Mouse (Mus musculus) limb, embryonic 12.5 days (tissue): ENCODE results near the gene Chrd. TPM values are rescaled to one million over a fixed set of nuclear protein-coding genes. Genes with fewer than 3 reads are reported as not detected.
A peak's percentile ranks its signal among the peaks of the same experiment; 100 is the strongest.

ENCODE experiments used
- ATAC-seq: fragments of 200-750 bp; cut with Nextera tagmentation; 2 replicates; pipeline ENCODE4 v1.8.0; 2017; ENCODE audit warnings: low read depth, moderate TSS enrichment; ENCODE audit not compliant: insufficient number of reproducible peaks, insufficient read depth, low FRiP score, low TSS enrichment
- H3K27ac ChIP-seq: fragments of 300-500 bp; sonication (generic); 2 replicates; pipeline ENCODE4 v1.5.1; 2016; ENCODE audit warnings: mild to moderate bottlenecking, moderate library complexity
- H3K27me3 ChIP-seq: fragments of 300-500 bp; sonication (generic); 2 replicates; pipeline ENCODE4 v1.6.1; 2016; ENCODE audit warnings: mild to moderate bottlenecking, moderate library complexity
- H3K36me3 ChIP-seq: fragments of 300-500 bp; sonication (generic); 2 replicates; pipeline ENCODE4 v1.6.1; 2016; ENCODE audit warnings: mild to moderate bottlenecking, moderate library complexity
- H3K4me1 ChIP-seq: fragments of 300-500 bp; sonication (generic); replicated peaks from 2 replicates; pipeline ENCODE4 v1.6.1; 2016
- H3K4me2 ChIP-seq: fragments of 300-500 bp; sonication (generic); 2 replicates; pipeline ENCODE4 v1.6.1; 2016; ENCODE audit warnings: mild to moderate bottlenecking, moderate library complexity
- H3K4me3 ChIP-seq: fragments of 300-500 bp; sonication (generic); replicated peaks from 2 replicates; pipeline ENCODE4 v1.5.1; 2016; ENCODE audit warnings: mild to moderate bottlenecking
- H3K9ac ChIP-seq: fragments of 300-500 bp; sonication (generic); replicated peaks from 2 replicates; pipeline ENCODE4 v1.6.1; 2016; ENCODE audit warnings: mild to moderate bottlenecking, moderate library complexity
- H3K9me3 ChIP-seq: fragments of 300-500 bp; sonication (generic); 2 replicates; pipeline ENCODE4 v1.6.1; 2016; ENCODE audit warnings: mild to moderate bottlenecking, moderate library complexity
- WGBS: fragments of 180-500 bp; shearing (Covaris S2); methylation state at CpG from one replicate; pipeline ENCODE4 v1.1.7; 2016; 5-methylcytosine and 5-hydroxymethylcytosine counted together
- polyA plus RNA-seq: library from polyadenylated mRNA; unstranded; fragments of >200 nt; fragmentation: Nextera tagmentation; extraction: Ambion mirVana; gene quantifications from 2 replicates; pipeline ENCODE4 v1.2.1, GENCODE M21; 2016

Gene Chrd
- polyA plus RNA-seq, 1 experiment from 2014 or later, result 5.0 TPM

GRCm38 (mm10) chr16:20722736-20723135 is 10.2 kb upstream of the Chrd start:
- no peak for ATAC-seq
- H3K27me3 ChIP-seq, result no peaks in the 10 kb centered on the region
- no peak overlapping the region for H3K9ac ChIP-seq
- H3K36me3 ChIP-seq, result peaks cover 31% of the 10 kb centered on the region
- no peak overlapping the region for H3K4me2 ChIP-seq
- no peaks in the 10 kb centered on the region for H3K9me3 ChIP-seq
- WGBS, result 54% methylated on average over 4 of the region's 4 CpGs
- no peak overlapping the region for H3K4me3 ChIP-seq
- no peak overlapping the region for H3K27ac ChIP-seq
- H3K4me1 ChIP-seq, result peaks cover 22% of the 10 kb centered on the region

- Histone ChIP-seq H3K4me1 (peaks cover 22% of the 10 kb centered on the region), H3K27ac (no peak overlapping the region), H3K27me3 (no peaks in the 10 kb centered on the region), H3K4me2 (no peak overlapping the region), H3K4me3 (no peak overlapping the region), H3K9ac (no peak overlapping the region), H3K36me3 (peaks cover 31% of the 10 kb centered on the region), H3K9me3 (no peaks in the 10 kb centered on the region)
- ATAC-seq, result no peak
- WGBS, result 25% methylated on average over 4 of the region's 4 CpGs
Observed at GRCm38 (mm10) chr16:20723247-20723646, 9.7 kb upstream of the Chrd start.

GRCm38 (mm10) chr16:20724338-20724748 is 8.6 kb upstream of the Chrd start:
- Histone ChIP-seq H3K27ac (peak overlapping the region; percentile 56; the same call in 1 of the 2 replicates), H3K36me3 (peaks cover 31% of the 10 kb centered on the region), H3K4me2 (no peak overlapping the region), H3K9me3 (no peaks in the 10 kb centered on the region), H3K4me3 (no peak overlapping the region), H3K9ac (no peak overlapping the region), H3K27me3 (no peaks in the 10 kb centered on the region), H3K4me1 (peaks cover 15% of the 10 kb centered on the region)
- ATAC-seq, result peak; percentile 65; the same call in 1 of the 2 replicates
- 27% methylated on average over 5 of the region's 5 CpGs for WGBS

GRCm38 (mm10) chr16:20725321-20725720 is 7.6 kb upstream of the Chrd start:
- no peak overlapping the region for H3K27ac ChIP-seq
- H3K36me3 ChIP-seq, result peaks cover 23% of the 10 kb centered on the region
- H3K4me3 ChIP-seq, result no peak overlapping the region
- 66% methylated on average over 7 of the region's 7 CpGs for WGBS
- no peak overlapping the region for H3K9ac ChIP-seq
- H3K9me3 ChIP-seq, result no peaks in the 10 kb centered on the region
- no peak overlapping the region for H3K4me2 ChIP-seq
- H3K27me3 ChIP-seq, result no peaks in the 10 kb centered on the region
- peaks cover 21% of the 10 kb centered on the region for H3K4me1 ChIP-seq
- no peak for ATAC-seq

- no peaks in the 10 kb centered on the region for H3K9me3 ChIP-seq
- no peak overlapping the region for H3K4me2 ChIP-seq
- no peaks in the 10 kb centered on the region for H3K27me3 ChIP-seq
- H3K27ac ChIP-seq, result no peak overlapping the region
- WGBS, result 80% methylated on average over 4 of the region's 4 CpGs
- ATAC-seq, result no peak
- no peak overlapping the region for H3K9ac ChIP-seq
- H3K4me3 ChIP-seq, result no peak overlapping the region
- H3K36me3 ChIP-seq, result peaks cover 19% of the 10 kb centered on the region
- peaks cover 23% of the 10 kb centered on the region for H3K4me1 ChIP-seq
Observed at GRCm38 (mm10) chr16:20725750-20726149, 7.2 kb upstream of the Chrd start.

GRCm38 (mm10) chr16:20726384-20726783 is 6.5 kb upstream of the Chrd start:
- Histone ChIP-seq H3K9me3 (no peaks in the 10 kb centered on the region), H3K4me3 (no peak overlapping the region), H3K9ac (no peak overlapping the region), H3K27me3 (peaks cover 2% of the 10 kb centered on the region; the same call in 1 of the 2 replicates), H3K27ac (no peak overlapping the region), H3K4me1 (peaks cover 23% of the 10 kb centered on the region), H3K36me3 (peaks cover 13% of the 10 kb centered on the region), H3K4me2 (no peak overlapping the region)
- 71% methylated on average over 1 of the region's 1 CpGs for WGBS
- ATAC-seq, result no peak

GRCm38 (mm10) chr16:20730293-20730711 is 2.6 kb upstream of the Chrd start:
- no peak overlapping the region for H3K4me2 ChIP-seq
- no peaks in the 10 kb centered on the region for H3K36me3 ChIP-seq
- H3K27me3 ChIP-seq, result peaks cover 35% of the 10 kb centered on the region
- H3K9ac ChIP-seq, result no peak overlapping the region
- 32% methylated on average over 5 of the region's 5 CpGs for WGBS
- peaks cover 34% of the 10 kb centered on the region for H3K4me1 ChIP-seq
- no peak overlapping the region for H3K27ac ChIP-seq
- ATAC-seq, result no peak
- no peak overlapping the region for H3K4me3 ChIP-seq
- no peaks in the 10 kb centered on the region for H3K9me3 ChIP-seq

GRCm38 (mm10) chr16:20731688-20732087 is 1.2 kb upstream of the Chrd start:
- no peak for ATAC-seq
- 63% methylated on average over 5 of the region's 5 CpGs for WGBS
- no peak overlapping the region for H3K4me2 ChIP-seq

GRCm38 (mm10) chr16:20732251-20732924 is 539 bp upstream of the Chrd start:
- H3K4me2 ChIP-seq, result peak overlapping the region; percentile 99
- peak; percentile 16; the same call in 1 of the 2 replicates for ATAC-seq
- under 1% methylated on average over 29 of the region's 30 CpGs for WGBS

More at GRCm38 (mm10) chr16:20731688-20732087, 1.2 kb upstream of the Chrd start:
- H3K4me3 ChIP-seq, result no peak overlapping the region
- H3K9ac ChIP-seq, result no peak overlapping the region
- peak overlapping the region; percentile 75; the same call in 1 of the 2 replicates for H3K27ac ChIP-seq
- H3K36me3 ChIP-seq, result peaks cover 5% of the 10 kb centered on the region; the same call in 1 of the 2 replicates
- H3K27me3 ChIP-seq, result peaks cover 48% of the 10 kb centered on the region
- peaks cover 32% of the 10 kb centered on the region for H3K4me1 ChIP-seq
- H3K9me3 ChIP-seq, result no peaks in the 10 kb centered on the region

GRCm38 (mm10) chr16:20733731-20734730 is 1.1 kb downstream of the Chrd start, which contains the start of gene Thpo:
TSS of gene Thpo (minus strand) at chr16:20734511.
- H3K36me3 ChIP-seq, result peaks cover 12% of the 10 kb centered on the region; the same call in 1 of the 2 replicates
- no peak for ATAC-seq
- peaks cover 32% of the 10 kb centered on the region for H3K4me1 ChIP-seq
- no peaks in the 10 kb centered on the region for H3K9me3 ChIP-seq
- 2% methylated on average over 45 of the region's 45 CpGs for WGBS
- H3K4me2 ChIP-seq, result peak within 1 kb of the TSS; percentile 99
- 0 out of 2 replicates have a peak within 1 kb of the TSS, but pooled peaks have one; percentile 75 for H3K27ac ChIP-seq
- H3K27me3 ChIP-seq, result peaks cover 61% of the 10 kb centered on the region
- peak within 1 kb of the TSS; percentile 78 for H3K9ac ChIP-seq
- H3K4me3 ChIP-seq, result peak within 1 kb of the TSS; percentile 72

More at GRCm38 (mm10) chr16:20732251-20732924, 539 bp upstream of the Chrd start:
- H3K27ac ChIP-seq, result peak overlapping the region; percentile 75
- H3K36me3 ChIP-seq, result peaks cover 12% of the 10 kb centered on the region; the same call in 1 of the 2 replicates
- H3K4me3 ChIP-seq, result peak overlapping the region; percentile 72
- peaks cover 49% of the 10 kb centered on the region for H3K27me3 ChIP-seq
- H3K9me3 ChIP-seq, result no peaks in the 10 kb centered on the region
- H3K9ac ChIP-seq, result peak overlapping the region; percentile 78
- peaks cover 32% of the 10 kb centered on the region for H3K4me1 ChIP-seq

GRCm38 (mm10) chr16:20735651-20736050 is 2.7 kb downstream of the Chrd start:
- Histone ChIP-seq H3K4me2 (no peak overlapping the region), H3K9ac (no peak overlapping the region), H3K9me3 (no peaks in the 10 kb centered on the region), H3K4me1 (peaks cover 24% of the 10 kb centered on the region), H3K27ac (no peak overlapping the region), H3K36me3 (peaks cover 12% of the 10 kb centered on the region; the same call in 1 of the 2 replicates), H3K27me3 (peaks cover 61% of the 10 kb centered on the region), H3K4me3 (no peak overlapping the region)
- 72% methylated on average over 5 of the region's 5 CpGs for WGBS
- no peak for ATAC-seq
